Mouse (Mus musculus): ENCODE measurements around the gene Vmn1r127. TPM values are rescaled to one million over a fixed set of nuclear protein-coding genes. Genes with fewer than 3 reads are reported as not detected.
"Not testable (repeated sequence)": the region's sequence is repeated elsewhere in the genome, so short reads cannot be mapped to it uniquely, and the experiment has no call there.

Gene Vmn1r127
- polyA plus RNA-seq (2012; rRNA removed) = not detected in 2 replicates

GRCm38 (mm10) chr7:21319761-21320160 lies at the start of gene Vmn1r127:
TSS of gene Vmn1r127 (minus strand) at chr7:21319861.
- DNase-seq (ENCODE audit: low read depth) = not testable (repeated sequence)

- not testable (repeated sequence) for DNase-seq (ENCODE audit: low read depth)
These were observed 41.5 kb upstream of the Vmn1r127 start, which contains the start of gene Vmn1r129 for GRCm38 (mm10) chr7:21361191-21361590. TSS of gene Vmn1r129 (minus strand) at chr7:21361291.

DNA sequence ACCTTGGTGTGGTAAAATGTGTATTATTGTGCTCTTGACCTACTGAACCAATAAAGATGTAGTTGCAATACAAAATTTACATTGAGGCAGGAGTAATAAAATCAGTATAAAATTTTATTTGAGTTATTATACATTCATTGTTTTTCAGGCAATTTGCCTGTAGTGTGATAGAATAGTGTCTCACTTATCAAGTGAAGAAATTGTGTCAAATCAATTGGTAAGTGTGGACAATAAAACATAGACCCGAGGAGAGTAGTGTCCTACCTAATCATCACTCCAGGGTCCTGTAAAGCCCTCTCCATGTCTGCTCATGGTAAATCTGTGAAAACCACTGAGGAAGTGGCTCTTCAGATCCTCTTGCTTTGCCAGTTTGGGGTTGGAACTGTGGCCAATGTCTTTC lies 29.4 kb upstream of the Vmn1r127 start, which contains the start of gene Vmn1r128:
Vmn1r128 (plus strand) TSS at position 301 of the 400 bp plus-strand sequence.
- DNase-seq (ENCODE audit: low read depth) = not testable (repeated sequence)

DNA sequence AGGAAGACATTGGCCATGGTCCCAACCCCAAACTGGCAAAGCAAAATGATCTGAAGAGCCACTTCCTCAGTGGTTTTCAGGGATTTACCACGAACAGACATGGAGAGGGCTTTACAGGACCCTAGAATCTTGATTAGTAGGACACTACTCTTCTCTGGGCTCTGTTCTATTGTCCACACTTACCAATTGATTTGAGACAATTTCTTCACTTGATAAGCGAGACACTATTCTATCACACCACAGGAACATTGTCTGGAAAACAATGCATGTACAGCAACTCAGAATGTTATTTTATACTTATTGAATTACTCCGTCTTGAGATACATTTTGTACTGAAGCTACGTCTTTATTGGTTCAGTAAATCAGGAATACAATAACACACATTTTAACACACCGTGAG lies 18.3 kb downstream of the Vmn1r127 start, which contains the start of gene Vmn1r126:
Vmn1r126 (minus strand) TSS at position 101 of the 400 bp plus-strand sequence.
- DNase-seq (ENCODE audit: low read depth) = not testable (repeated sequence)

GRCm38 (mm10) chr7:21271879-21272278 lies 47.8 kb downstream of the Vmn1r127 start, which contains the start of gene Vmn1r125:
TSS of gene Vmn1r125 (plus strand) at chr7:21272179.
- DNase-seq (ENCODE audit: low read depth) = not testable (repeated sequence)

Other genes starting within 250 kb of the Vmn1r127 start
- gene Vmn1r121, start 221.3 kb downstream of the Vmn1r127 start, polyA plus RNA-seq (2012; rRNA removed) = not detected in 2 replicates
- not detected in 2 replicates for gene Vmn1r122, start 185.7 kb downstream of the Vmn1r127 start, polyA plus RNA-seq (2012; rRNA removed)
- gene Vmn1r123, start 157.7 kb downstream of the Vmn1r127 start, polyA plus RNA-seq (2012; rRNA removed) = not detected in 2 replicates
- not detected in 2 replicates for gene Gm5157, start 129.4 kb downstream of the Vmn1r127 start, polyA plus RNA-seq (2012; rRNA removed)
- gene Vmn1r124, start 59.2 kb downstream of the Vmn1r127 start, polyA plus RNA-seq (2012; rRNA removed) = not detected in 2 replicates
- gene Vmn1r125, start 47.7 kb downstream of the Vmn1r127 start, polyA plus RNA-seq (2012; rRNA removed) = not detected in 2 replicates
- not detected in 2 replicates for gene Vmn1r126, start 18.4 kb downstream of the Vmn1r127 start, polyA plus RNA-seq (2012; rRNA removed)
- gene Vmn1r128, start 29.5 kb upstream of the Vmn1r127 start, polyA plus RNA-seq (2012; rRNA removed) = not detected in 2 replicates
- not detected in 2 replicates for gene Vmn1r129, start 41.4 kb upstream of the Vmn1r127 start, polyA plus RNA-seq (2012; rRNA removed)
- not detected in 2 replicates for gene Gm6882, start 112.9 kb upstream of the Vmn1r127 start, polyA plus RNA-seq (2012; rRNA removed)
- not detected in 2 replicates for gene Vmn1r130, start 191.9 kb upstream of the Vmn1r127 start, polyA plus RNA-seq (2012; rRNA removed)
- not detected in 2 replicates for gene Vmn1r131, start 226.2 kb upstream of the Vmn1r127 start, polyA plus RNA-seq (2012; rRNA removed)

Measured in brain, embryonic 14.5 days (tissue).